Mouse (Mus musculus): ENCODE data around the gene Plxna3. TPM values are rescaled to one million over a fixed set of nuclear protein-coding genes. Genes with fewer than 3 reads are reported as not detected.

The Plxna3 gene
- total RNA-seq, 4 experiments from 2014 or later = 0.19 to 1.4 (median 0.73) TPM

DNA sequence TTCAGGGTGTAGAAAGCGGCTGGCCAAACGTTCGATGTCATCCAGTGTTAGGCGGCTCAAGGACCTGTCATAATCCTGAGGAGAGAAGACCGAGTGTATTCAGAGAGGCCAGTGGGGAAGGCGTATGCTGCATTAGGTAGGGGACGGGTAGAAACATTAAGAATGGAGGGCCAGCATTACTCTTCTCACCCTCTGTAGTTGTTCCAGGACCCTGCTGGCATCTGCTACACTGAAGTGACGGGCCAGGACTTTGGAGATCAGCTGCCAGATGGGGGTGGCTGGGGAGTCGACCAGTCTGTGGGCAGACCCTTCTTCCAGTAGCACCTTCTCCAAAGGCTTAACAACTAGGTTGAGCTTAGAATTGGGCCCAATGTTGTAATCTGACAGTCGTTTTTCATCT lies 38.6 kb downstream of the Plxna3 start:
- DNase-seq (ENCODE audit: low spot score) = no peak

DNA sequence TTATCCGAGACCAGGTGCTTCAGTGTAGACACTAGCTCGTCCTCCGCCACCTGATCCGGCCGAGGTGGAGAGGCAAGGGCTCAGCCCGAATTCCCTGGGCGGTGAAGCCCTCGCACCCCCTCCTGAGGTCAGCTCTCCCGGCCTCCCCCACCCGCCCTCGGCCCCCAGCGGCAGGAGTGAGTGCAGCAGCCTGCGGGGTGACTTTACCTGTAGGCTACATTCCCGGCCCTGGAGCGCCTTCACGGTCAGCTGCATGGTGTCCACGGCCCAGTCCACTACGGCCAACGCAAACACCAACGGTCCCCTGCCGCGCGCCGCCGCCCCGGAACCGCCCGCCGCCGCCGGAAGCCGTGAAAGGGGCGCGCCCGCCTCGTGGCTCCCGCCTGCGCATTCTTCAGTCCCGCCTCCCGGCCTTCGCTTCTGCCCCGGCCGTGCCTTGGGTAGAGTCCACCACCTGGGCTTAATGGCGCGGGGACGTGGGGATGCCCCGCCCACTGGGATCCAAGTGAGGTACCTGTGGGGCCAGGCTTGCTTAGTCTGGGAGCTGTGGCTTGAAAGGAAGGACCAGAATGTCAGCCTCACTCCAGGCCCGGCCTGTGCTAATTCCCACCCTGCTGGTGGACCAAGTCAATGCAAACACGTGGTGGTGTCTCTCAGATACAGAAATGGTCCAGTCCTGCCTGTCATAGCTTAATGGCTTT lies 39.5 kb downstream of the Plxna3 start:
- peak; percentile 69 for DNase-seq (ENCODE audit: low spot score)

DNA sequence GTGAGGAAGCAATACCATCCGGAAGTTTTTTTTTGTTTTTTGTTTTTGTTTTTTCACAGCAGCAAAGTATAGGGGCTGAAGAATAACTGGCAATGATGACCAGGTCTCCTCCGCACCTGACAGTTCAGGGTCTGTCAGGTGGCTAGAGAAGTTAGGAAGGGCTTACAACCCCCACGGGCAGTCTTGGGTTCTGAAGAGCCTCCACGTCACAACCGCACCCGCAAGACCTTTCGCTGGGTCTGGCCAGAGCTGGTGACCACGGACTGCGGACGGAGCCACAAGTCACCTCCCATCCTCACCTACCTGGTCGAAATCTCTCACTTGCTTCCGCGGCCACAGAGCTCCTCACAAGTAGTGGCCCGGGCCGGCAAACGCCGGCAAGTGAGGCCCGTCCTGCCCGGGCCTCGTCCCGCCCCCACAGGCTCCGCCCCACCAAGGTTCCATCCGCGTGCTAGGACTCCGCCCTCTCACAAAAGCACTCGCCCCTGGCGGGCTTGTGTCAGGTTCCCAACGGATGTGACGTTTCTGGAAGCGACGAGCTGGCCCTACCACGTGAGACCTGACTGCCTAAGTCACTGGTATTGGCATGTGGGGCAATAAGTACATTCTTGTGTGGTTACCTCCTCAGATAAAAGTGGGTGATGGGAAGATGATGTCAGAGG lies 44.2 kb downstream of the Plxna3 start, which contains the start of the genes Ubl4a and Slc10a3:
TSS of gene Ubl4a (minus strand) at position 331 of the 662 bp plus-strand sequence.
TSS of gene Slc10a3 (minus strand) at position 462 of the 662 bp plus-strand sequence.
- DNase-seq (ENCODE audit: low spot score) = peak; percentile 87

DNA sequence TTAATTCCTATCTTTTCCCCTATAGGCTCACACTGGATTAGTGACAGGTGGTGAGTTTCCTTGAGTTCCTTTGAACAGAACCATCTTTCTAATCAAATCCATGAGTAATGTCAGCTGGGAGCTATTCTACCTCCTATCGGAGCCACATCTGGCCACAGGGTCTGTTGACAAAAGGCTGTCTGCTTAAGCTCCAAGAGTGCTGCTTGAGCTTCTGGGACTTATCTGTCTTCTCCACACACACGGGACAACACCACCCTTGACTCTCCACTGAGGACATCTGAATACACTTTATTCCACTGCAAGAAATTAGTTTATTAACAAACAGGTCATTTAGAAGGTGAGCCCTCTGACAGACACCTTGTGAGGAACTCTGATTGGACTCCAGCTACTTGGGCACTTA lies 55.6 kb downstream of the Plxna3 start:
- DNase-seq (ENCODE audit: low spot score) = no peak

DNA sequence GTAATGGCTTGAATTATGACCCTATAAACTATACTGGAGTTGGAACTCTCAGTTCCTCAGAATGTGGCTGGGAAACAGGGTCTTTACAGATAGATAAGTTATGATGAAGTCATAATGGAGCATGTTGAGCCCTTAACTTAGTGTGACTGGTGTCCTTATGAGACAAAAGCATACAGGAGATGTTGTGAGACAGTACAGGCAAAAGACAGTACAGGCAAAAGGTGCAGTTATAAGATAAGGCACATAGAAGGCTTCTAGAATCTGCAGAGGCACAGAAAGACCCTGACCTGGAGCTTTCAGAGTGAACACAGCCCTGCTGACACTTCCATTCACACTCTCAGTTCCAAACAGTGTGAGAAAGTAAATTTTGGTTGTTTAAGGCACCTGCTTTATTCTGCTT lies 59.3 kb downstream of the Plxna3 start:
- DNase-seq (ENCODE audit: low spot score) = no peak

DNA sequence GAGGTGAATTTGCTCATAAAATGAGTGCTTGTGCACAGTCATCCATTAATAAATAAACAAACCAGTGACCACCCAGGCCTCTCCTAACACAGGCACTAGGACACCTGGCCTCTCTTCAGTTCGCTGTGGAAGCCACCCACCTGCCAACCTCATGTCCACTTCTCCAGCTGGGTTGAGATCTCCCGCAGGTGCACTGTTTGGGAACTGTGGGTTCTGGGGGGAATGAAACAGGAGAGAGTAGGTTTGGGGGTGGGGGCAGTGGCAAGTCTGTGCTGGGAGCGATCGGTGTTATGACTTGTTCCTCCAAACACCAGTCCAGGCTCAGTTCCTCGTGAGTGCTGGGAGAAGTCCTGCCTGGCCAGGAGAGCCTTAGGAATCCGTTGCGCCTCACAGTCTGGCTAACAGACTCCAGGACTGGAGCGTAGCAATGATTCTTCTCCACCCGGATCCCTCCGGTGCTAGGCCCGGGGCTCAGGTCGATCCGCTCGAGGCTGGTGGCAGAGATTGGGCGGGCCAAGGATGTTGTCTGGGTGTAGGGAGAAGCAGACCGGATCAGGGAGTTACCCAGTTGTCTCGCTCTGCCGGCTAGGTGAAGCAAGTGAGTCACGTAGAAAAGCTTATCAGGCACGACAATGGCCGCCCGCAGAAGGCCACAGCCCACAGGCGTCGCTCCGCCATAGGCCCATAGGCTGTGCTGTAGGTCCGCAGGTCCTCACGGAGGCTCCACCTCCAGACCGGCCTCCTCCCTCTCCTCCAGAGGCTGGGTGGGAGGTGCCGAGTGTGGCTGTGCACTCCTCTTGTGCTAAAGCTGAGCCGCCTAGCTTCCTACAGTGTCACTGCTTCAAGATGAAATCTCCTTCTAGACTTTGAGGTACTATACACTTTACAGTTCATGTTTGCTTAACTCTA lies 63.9 kb downstream of the Plxna3 start, which contains the start of the genes Fam3a and Ikbkg:
TSS of gene Fam3a (minus strand) at position 738 of the 909 bp plus-strand sequence.
TSS of gene Ikbkg (plus strand) at position 756 of the 909 bp plus-strand sequence.
- DNase-seq (ENCODE audit: low spot score) = peak; percentile 76

Small RNA genes lying within 50 kb of the gene (microRNA-seq; reads per million reads assigned to microRNA genes)
- not detected for gene Mir7092

Other genes with a start within 250 kb of the Plxna3 start
- not detected for gene Opn1mw, start 201.6 kb upstream of the Plxna3 start, total RNA-seq (2022)
- gene Mecp2, start 193.7 kb upstream of the Plxna3 start, total RNA-seq (2022) = 10 to 100 TPM; 25.3 to 36.9 (median 31.0) TPM
- gene Tex28, start 161.2 kb upstream of the Plxna3 start, total RNA-seq (2022) = not detected
- not detected for gene Tktl1, start 151.8 kb upstream of the Plxna3 start, total RNA-seq (2022)
- 10 to 100 TPM; 59.1 to 98.9 (median 79.2) TPM for gene Flna, start 79.2 kb upstream of the Plxna3 start, total RNA-seq (2022)
- 10 to 100 TPM; 31.5 to 38.2 (median 33.4) TPM for gene Emd, start 74.4 kb upstream of the Plxna3 start, total RNA-seq (2022)
- 100 to 1,000 TPM; 121 to 325 (median 211) TPM for gene Rpl10, start 58.3 kb upstream of the Plxna3 start, total RNA-seq (2022)
- 10 to 100 TPM; 47.1 to 63.2 (median 49.8) TPM for gene Taz, start 47.2 kb upstream of the Plxna3 start, total RNA-seq (2022)
- gene Dnase1l1, start 46.7 kb upstream of the Plxna3 start, total RNA-seq (2022) = 10 to 100 TPM; 17.7 to 20.0 (median 18.3) TPM
- 100 to 1,000 TPM; 130 to 144 (median 138) TPM for gene Atp6ap1, start 32.0 kb upstream of the Plxna3 start, total RNA-seq (2022)
- gene Gdi1, start 24.1 kb upstream of the Plxna3 start, total RNA-seq (2022) = 10 to 100 TPM; 55.5 to 80.4 (median 71.0) TPM
- gene Fam50a, start 16.0 kb upstream of the Plxna3 start, total RNA-seq (2022) = 10 to 100 TPM; 22.7 to 28.1 (median 25.8) TPM
- gene Lage3, start 24.6 kb downstream of the Plxna3 start, total RNA-seq (2022) = 10 to 100 TPM; 24.0 to 33.2 (median 31.2) TPM
- 10 to 100 TPM; 74.3 to 82.5 (median 80.1) TPM for gene Ubl4a, start 44.2 kb downstream of the Plxna3 start, total RNA-seq (2022)
- 1 to 10 TPM; 4.0 to 6.7 (median 5.8) TPM for gene Slc10a3, start 44.3 kb downstream of the Plxna3 start, total RNA-seq (2022)
- 10 to 100 TPM; 14.7 to 20.0 (median 18.1) TPM for gene Fam3a, start 64.2 kb downstream of the Plxna3 start, total RNA-seq (2022)
- gene Ikbkg, start 64.2 kb downstream of the Plxna3 start, total RNA-seq (2022) = 10 to 100 TPM; 46.2 to 56.3 (median 49.5) TPM
- 1 to 10 TPM; 5.4 to 8.0 (median 5.8) TPM for gene G6pdx, start 100.1 kb downstream of the Plxna3 start, total RNA-seq (2022)
- gene Gm6880, start 152.3 kb downstream of the Plxna3 start, total RNA-seq (2022) = not detected
- not detected for gene Olfr1326-ps1, start 245.8 kb downstream of the Plxna3 start, total RNA-seq (2022)

Data from heart, adult 8-10 months (tissue).